14 mouse cellular contexts compared by ENCODE assay signal in genomic region chr12:57541118-57541517, GRCm38 (mm10). TPM values are rescaled to one million over a fixed set of nuclear protein-coding genes. Genes with fewer than 3 reads are reported as not detected.
DNase-seq lines count a peak whose midpoint lies in the region; ATAC-seq lines count a peak whose summit lies in the region.
"Had no signal": no experiment of that assay in that cellular context is flagged by ENCODE, and none has a peak within 500 bp of the region (broad histone marks: within the 10 kb centered on the region; RNA-seq: fewer than 3 reads in every experiment).

No protein-coding gene starts in this region.

- no peaks in the 10 kb centered on the region for H3K36me3 ChIP-seq in forebrain, embryonic 14.5 days (ENCODE audit: control insufficient read depth, insufficient read depth, low read length)
- no peaks in the 10 kb centered on the region for H3K36me3 ChIP-seq in forebrain, embryonic 11.5 days (ENCODE audit: control insufficient read depth, insufficient read depth, low read length)
- no peaks in the 10 kb centered on the region for H3K36me3 ChIP-seq in lung, embryonic 15.5 days
- H3K36me3 ChIP-seq in stomach, embryonic 15.5 days = no peaks in the 10 kb centered on the region
- H3K36me3 ChIP-seq: hindbrain, embryonic 15.5 days had no signal

- H3K4me3 ChIP-seq in forebrain, embryonic 14.5 days (ENCODE audit: low read depth, low read length) = no peak overlapping the region
- H3K4me3 ChIP-seq in forebrain, embryonic 11.5 days (ENCODE audit: low read depth, low read length) = no peak overlapping the region
- H3K4me3 ChIP-seq in lung, embryonic 15.5 days = peak overlapping the region; percentile 58
- peak overlapping the region; percentile 25 for H3K4me3 ChIP-seq in stomach, embryonic 15.5 days (replicated peaks)
- H3K4me3 ChIP-seq: hindbrain, embryonic 15.5 days had no signal

- ATAC-seq in forebrain, embryonic 14.5 days = no peak
- ATAC-seq in forebrain, embryonic 11.5 days (replicated peaks; ENCODE audit: low FRiP score) = no peak
- ATAC-seq in lung, embryonic 15.5 days (ENCODE audit: borderline replicate concordance, extremely low read depth, low FRiP score, low TSS enrichment) = no peak
- ATAC-seq in stomach, embryonic 15.5 days (ENCODE audit: insufficient read depth, low FRiP score, low read depth) = no peak
- ATAC-seq: forebrain, embryonic 16.5 days; Patski had no signal

- peak; percentile 16 for DNase-seq in forebrain, embryonic 14.5 days (ENCODE audit: low spot score)
- DNase-seq in forebrain, embryonic 11.5 days (ENCODE audit: low spot score) = no peak
- DNase-seq in lung, postnatal 10 days = no peak
- peak; percentile 1 for DNase-seq in lung, postnatal 14 days
- DNase-seq in frontal cortex, postnatal 10 days (ENCODE audit: low spot score in 2 of 2) = no peak
- no peak for DNase-seq in kidney, adult 18-20 months
- DNase-seq: cerebellum, adult 11-12 months; left cerebral cortex, postnatal 4 days had no signal

- peaks cover 84% of the 10 kb centered on the region for H3K27me3 ChIP-seq in forebrain, embryonic 14.5 days (replicated peaks; ENCODE audit: control insufficient read depth, insufficient read depth, low read length)
- peaks cover 73% of the 10 kb centered on the region for H3K27me3 ChIP-seq in forebrain, embryonic 11.5 days (ENCODE audit: control insufficient read depth, insufficient read depth, low read length)
- H3K27me3 ChIP-seq in lung, embryonic 15.5 days = peaks cover 76% of the 10 kb centered on the region
- H3K27me3 ChIP-seq in stomach, embryonic 15.5 days (replicated peaks) = peaks cover 63% of the 10 kb centered on the region

- H3K4me1 ChIP-seq in forebrain, embryonic 14.5 days (ENCODE audit: control insufficient read depth, insufficient read depth, low read length) = peaks cover 7% of the 10 kb centered on the region; the same call in 1 of the 2 replicates
- peaks cover 14% of the 10 kb centered on the region; the same call in 1 of the 2 replicates for H3K4me1 ChIP-seq in forebrain, embryonic 11.5 days (replicated peaks; ENCODE audit: control insufficient read depth, insufficient read depth, low read length)
- peaks cover 6% of the 10 kb centered on the region; the same call in 1 of the 2 replicates for H3K4me1 ChIP-seq in lung, embryonic 15.5 days
- peaks cover 25% of the 10 kb centered on the region for H3K4me1 ChIP-seq in stomach, embryonic 15.5 days

- 12% methylated on average over 6 of the region's 6 CpGs for WGBS in forebrain, embryonic 14.5 days
- WGBS in forebrain, embryonic 11.5 days = 9% methylated on average over 6 of the region's 6 CpGs
- WGBS in lung, embryonic 15.5 days = 6% methylated on average over 6 of the region's 6 CpGs
- 11% methylated on average over 6 of the region's 6 CpGs for WGBS in stomach, embryonic 15.5 days

- no peaks in the 10 kb centered on the region for H3K9me3 ChIP-seq in forebrain, embryonic 14.5 days (replicated peaks; ENCODE audit: control insufficient read depth, low read length)
- no peaks in the 10 kb centered on the region for H3K9me3 ChIP-seq in forebrain, embryonic 11.5 days (ENCODE audit: control insufficient read depth, low read length)
- H3K9me3 ChIP-seq in lung, embryonic 15.5 days = no peaks in the 10 kb centered on the region
- no peaks in the 10 kb centered on the region for H3K9me3 ChIP-seq in stomach, embryonic 15.5 days
- H3K9me3 ChIP-seq: hindbrain, embryonic 15.5 days had no signal

- no peak overlapping the region for H3K4me2 ChIP-seq in forebrain, embryonic 14.5 days (ENCODE audit: low read length)
- no peak overlapping the region for H3K4me2 ChIP-seq in forebrain, embryonic 11.5 days (ENCODE audit: low read depth, low read length, severe bottlenecking)
- peak overlapping the region; percentile 52 for H3K4me2 ChIP-seq in lung, embryonic 15.5 days
- H3K4me2 ChIP-seq in stomach, embryonic 15.5 days = peak overlapping the region; percentile 36; the same call in 1 of the 2 replicates
- H3K4me2 ChIP-seq: hindbrain, embryonic 15.5 days had no signal

- no peak overlapping the region for H3K9ac ChIP-seq in forebrain, embryonic 14.5 days (ENCODE audit: low read length)
- no peak overlapping the region for H3K9ac ChIP-seq in forebrain, embryonic 11.5 days (ENCODE audit: low read length)
- peak overlapping the region; percentile 10; the same call in 1 of the 2 replicates for H3K9ac ChIP-seq in lung, embryonic 15.5 days
- H3K9ac ChIP-seq in stomach, embryonic 15.5 days = no peak overlapping the region
- H3K9ac ChIP-seq: hindbrain, embryonic 15.5 days had no signal

- H3K27ac ChIP-seq in forebrain, embryonic 14.5 days (ENCODE audit: low read depth, low read length) = no peak overlapping the region
- no peak overlapping the region for H3K27ac ChIP-seq in forebrain, embryonic 11.5 days (ENCODE audit: low read depth, low read length)
- no peak overlapping the region for H3K27ac ChIP-seq in lung, embryonic 15.5 days
- H3K27ac ChIP-seq in stomach, embryonic 15.5 days = peak overlapping the region; percentile 9; the same call in 1 of the 2 replicates
- H3K27ac ChIP-seq: hindbrain, embryonic 15.5 days had no signal

RNA-seq across cellular contexts. Expression of gene Foxa1, which starts 5.6 kb away (rescaled TPM):
- polyA plus RNA-seq in forebrain, embryonic 14.5 days (2014; fragmentation: Nextera tagmentation; extraction: Ambion mirVana) = 0.63 and 0.75 TPM in 2 replicates
- polyA plus RNA-seq in forebrain, embryonic 11.5 days (2014; fragmentation: Nextera tagmentation; extraction: Ambion mirVana) = 1.7 and 1.9 TPM in 2 replicates
- polyA plus RNA-seq in lung, embryonic 15.5 days (2015; fragmentation: Nextera tagmentation; extraction: Ambion mirVana) = 14.8 and 18.0 TPM in 2 replicates
- polyA plus RNA-seq in stomach, embryonic 15.5 days (2015; fragmentation: Nextera tagmentation; extraction: Ambion mirVana) = 23.2 and 27.1 TPM in 2 replicates
- polyA plus RNA-seq: heart, postnatal 0 days had no signal

RNA-seq across cellular contexts. Expression of gene Ttc6, which starts 22.8 kb away (rescaled TPM):
- polyA plus RNA-seq in forebrain, embryonic 14.5 days (2014; fragmentation: Nextera tagmentation; extraction: Ambion mirVana) = 0.24 and 0.61 TPM in 2 replicates
- polyA plus RNA-seq in forebrain, embryonic 11.5 days (2014; fragmentation: Nextera tagmentation; extraction: Ambion mirVana) = 0.44 and 0.57 TPM in 2 replicates
- 5.9 and 7.4 TPM in 2 replicates for polyA plus RNA-seq in lung, embryonic 15.5 days (2015; fragmentation: Nextera tagmentation; extraction: Ambion mirVana)
- 3.8 and 4.2 TPM in 2 replicates for polyA plus RNA-seq in stomach, embryonic 15.5 days (2015; fragmentation: Nextera tagmentation; extraction: Ambion mirVana)
- polyA plus RNA-seq: heart, postnatal 0 days had no signal

Comparison
In these comparisons a context has a peak if more than half of its experiments do, and no peak if none do; other contexts are left out.
1. DNase-seq: peak in forebrain, embryonic 14.5 days (single experiment) and lung, postnatal 14 days (single experiment); none in forebrain, embryonic 11.5 days (single experiment), lung, postnatal 10 days (single experiment), frontal cortex, postnatal 10 days (0 of 2) and kidney, adult 18-20 months (single experiment).
2. H3K4me2 ChIP-seq: peak in lung, embryonic 15.5 days (single experiment) and stomach, embryonic 15.5 days (single experiment); none in forebrain, embryonic 14.5 days (single experiment) and forebrain, embryonic 11.5 days (single experiment).
3. H3K4me3 ChIP-seq: peak in lung, embryonic 15.5 days (single experiment) and stomach, embryonic 15.5 days (single experiment); none in forebrain, embryonic 14.5 days (single experiment) and forebrain, embryonic 11.5 days (single experiment).